In genomic region chr5:113910705-113911104, GRCm38 (mm10) we compare ENCODE assay signal across 16 mouse cellular contexts. TPM values are rescaled to one million over a fixed set of nuclear protein-coding genes. Genes with fewer than 3 reads are reported as not detected.
DNase-seq lines count a peak whose midpoint lies in the region; ATAC-seq and TF ChIP-seq lines count a peak whose summit lies in the region.
"Had no signal": no experiment of that assay in that cellular context is flagged by ENCODE, and none has a peak within 500 bp of the region (broad histone marks: within the 10 kb centered on the region; RNA-seq: fewer than 3 reads in every experiment).

No protein-coding gene starts in this region.

- H3K36me3 ChIP-seq in heart, embryonic 10.5 days, result no peaks in the 10 kb centered on the region
- no peaks in the 10 kb centered on the region for H3K36me3 ChIP-seq in intestine, postnatal 0 days (ENCODE audit: control insufficient read depth, insufficient read depth)
- H3K36me3 ChIP-seq in stomach, embryonic 15.5 days, result no peaks in the 10 kb centered on the region
- H3K36me3 ChIP-seq in midbrain, embryonic 16.5 days (ENCODE audit: control insufficient read depth, insufficient read depth, low read length), result no peaks in the 10 kb centered on the region
- H3K36me3 ChIP-seq: embryonic facial prominence, embryonic 10.5 days; hindbrain, embryonic 15.5 days had no signal

- H3K27me3 ChIP-seq in heart, embryonic 10.5 days (ENCODE audit: insufficient read depth, poor library complexity, severe bottlenecking), result no peaks in the 10 kb centered on the region
- no peaks in the 10 kb centered on the region for H3K27me3 ChIP-seq in intestine, postnatal 0 days (replicated peaks; ENCODE audit: control insufficient read depth, insufficient read depth, low read length)
- H3K27me3 ChIP-seq in stomach, embryonic 15.5 days (replicated peaks), result no peaks in the 10 kb centered on the region
- H3K27me3 ChIP-seq in midbrain, embryonic 16.5 days (ENCODE audit: control insufficient read depth, insufficient read depth, low read depth, low read length), result no peaks in the 10 kb centered on the region
- H3K27me3 ChIP-seq: CH12.LX; hindbrain, embryonic 15.5 days had no signal

- no peaks in the 10 kb centered on the region for H3K9me3 ChIP-seq in heart, embryonic 10.5 days
- no peaks in the 10 kb centered on the region for H3K9me3 ChIP-seq in intestine, postnatal 0 days (ENCODE audit: control insufficient read depth)
- H3K9me3 ChIP-seq in stomach, embryonic 15.5 days, result no peaks in the 10 kb centered on the region
- H3K9me3 ChIP-seq in midbrain, embryonic 16.5 days (replicated peaks; ENCODE audit: control insufficient read depth, low read length, poor library complexity, severe bottlenecking), result no peaks in the 10 kb centered on the region
- H3K9me3 ChIP-seq: embryonic facial prominence, embryonic 10.5 days; hindbrain, embryonic 15.5 days had no signal

- no peak for TF ChIP-seq CTCF in intestine, postnatal 0 days (IDR thresholded peaks at IDR 0.05; ENCODE audit: low read depth)

- H3K9ac ChIP-seq in intestine, postnatal 0 days (ENCODE audit: low read depth, low read length), result 0 out of 2 replicates have a peak overlapping the region, but pooled peaks have one; percentile 26
- no peak overlapping the region for H3K9ac ChIP-seq in stomach, embryonic 15.5 days
- no peak overlapping the region for H3K9ac ChIP-seq in midbrain, embryonic 16.5 days (ENCODE audit: low read depth, low read length)
- H3K9ac ChIP-seq: hindbrain, embryonic 15.5 days had no signal

- WGBS in heart, embryonic 10.5 days, result 77% methylated on average over 6 of the region's 6 CpGs
- WGBS in intestine, postnatal 0 days, result 32% methylated on average over 6 of the region's 6 CpGs
- WGBS in stomach, embryonic 15.5 days, result 63% methylated on average over 6 of the region's 6 CpGs
- WGBS in midbrain, embryonic 16.5 days, result 65% methylated on average over 6 of the region's 6 CpGs

- 0 out of 2 replicates have a peak overlapping the region, but pooled peaks have one; percentile 67 for H3K27ac ChIP-seq in heart, embryonic 10.5 days
- peak overlapping the region; percentile 93 for H3K27ac ChIP-seq in intestine, postnatal 0 days (ENCODE audit: low read depth, low read length)
- no peak overlapping the region for H3K27ac ChIP-seq in stomach, embryonic 15.5 days
- no peak overlapping the region for H3K27ac ChIP-seq in midbrain, embryonic 16.5 days (ENCODE audit: low read length)
- H3K27ac ChIP-seq: embryonic facial prominence, embryonic 10.5 days; hindbrain, embryonic 15.5 days had no signal

- H3K4me1 ChIP-seq in heart, embryonic 10.5 days, result peaks cover 49% of the 10 kb centered on the region
- H3K4me1 ChIP-seq in intestine, postnatal 0 days (replicated peaks; ENCODE audit: control insufficient read depth, insufficient read depth, low read length), result peaks cover 3% of the 10 kb centered on the region; the same call in 1 of the 2 replicates
- H3K4me1 ChIP-seq in stomach, embryonic 15.5 days, result peaks cover 12% of the 10 kb centered on the region
- H3K4me1 ChIP-seq in midbrain, embryonic 16.5 days (ENCODE audit: control insufficient read depth, insufficient read depth, low read length), result peaks cover 16% of the 10 kb centered on the region

- peak overlapping the region; percentile 52 for H3K4me2 ChIP-seq in intestine, postnatal 0 days (replicated peaks; ENCODE audit: low read depth)
- peak overlapping the region; percentile 24; the same call in 1 of the 2 replicates for H3K4me2 ChIP-seq in stomach, embryonic 15.5 days
- no peak overlapping the region for H3K4me2 ChIP-seq in midbrain, embryonic 16.5 days (ENCODE audit: low read length)
- H3K4me2 ChIP-seq: hindbrain, embryonic 15.5 days; midbrain, embryonic 11.5 days had no signal

- DNase-seq in heart, embryonic 10.5 days (ENCODE audit: low spot score), result no peak
- no peak for DNase-seq in heart, adult 8-10 months (ENCODE audit: low spot score)
- DNase-seq in kidney, postnatal 25 days, result peak; percentile 55 to 84
- no peak for DNase-seq in layer of hippocampus, adult 11-12 months (ENCODE audit: low spot score)
- DNase-seq: cerebellum, adult 8-10 months; gastrocnemius, postnatal 36 days; right cerebral cortex, postnatal 14 days had no signal

- H3K4me3 ChIP-seq in heart, embryonic 10.5 days, result no peak overlapping the region
- no peak overlapping the region for H3K4me3 ChIP-seq in intestine, postnatal 0 days (ENCODE audit: low read depth, low read length)
- no peak overlapping the region for H3K4me3 ChIP-seq in stomach, embryonic 15.5 days (replicated peaks)
- H3K4me3 ChIP-seq in midbrain, embryonic 16.5 days (ENCODE audit: low read depth, low read length), result no peak overlapping the region
- H3K4me3 ChIP-seq: embryonic facial prominence, embryonic 10.5 days; hindbrain, embryonic 15.5 days; myocyte had no signal

- ATAC-seq in intestine, postnatal 0 days, result peak; percentile 20
- no peak for ATAC-seq in stomach, embryonic 15.5 days (ENCODE audit: insufficient read depth, low FRiP score, low read depth)
- no peak for ATAC-seq in frontal cortex, adult (ENCODE audit: low TSS enrichment)
- ATAC-seq in midbrain, embryonic 16.5 days, result no peak

RNA-seq across cellular contexts. Expression of gene Coro1c, which starts 2.1 kb away (rescaled TPM):
- 163 and 178 TPM in 2 replicates for polyA plus RNA-seq in heart, embryonic 10.5 days (2016; fragmentation: Nextera tagmentation; extraction: Ambion mirVana)
- total RNA-seq in heart, adult 8-10 months (2022), result 10 to 100 TPM; 21.9 to 30.3 (median 23.7) TPM
- polyA plus RNA-seq in intestine, postnatal 0 days (2015; fragmentation: Nextera tagmentation; extraction: Ambion mirVana), result 116 and 127 TPM in 2 replicates
- polyA plus RNA-seq in stomach, embryonic 15.5 days (2015; fragmentation: Nextera tagmentation; extraction: Ambion mirVana), result 129 and 144 TPM in 2 replicates
- polyA plus RNA-seq in midbrain, embryonic 16.5 days (2015; fragmentation: Nextera tagmentation; extraction: Ambion mirVana), result 201 and 209 TPM in 2 replicates

Comparison
In these comparisons a context has a peak if more than half of its experiments do, and no peak if none do; other contexts are left out.
1. DNase-seq: peak in kidney, postnatal 25 days (2 of 2); none in heart, embryonic 10.5 days (single experiment), heart, adult 8-10 months (single experiment) and layer of hippocampus, adult 11-12 months (single experiment).
2. H3K27ac ChIP-seq: peak in heart, embryonic 10.5 days (single experiment) and intestine, postnatal 0 days (single experiment); none in stomach, embryonic 15.5 days (single experiment) and midbrain, embryonic 16.5 days (single experiment).